Mouse (Mus musculus): ENCODE results near the gene Gabrg2. TPM values are rescaled to one million over a fixed set of nuclear protein-coding genes. Genes with fewer than 3 reads are reported as not detected.

Gene Gabrg2
- polyA plus RNA-seq, 1 experiment from 2014 or later: 1.2 TPM

Other genes starting within 250 kb of the Gabrg2 start
- 3.8 TPM in 2 replicates for gene Gabra1, start 182.1 kb upstream of the Gabrg2 start, polyA plus RNA-seq (2015; fragmentation: Nextera tagmentation; extraction: Ambion mirVana)

Measured in intestine, embryonic 15.5 days (tissue).